Mouse (Mus musculus) olfactory bulb, adult 2 months (tissue): ENCODE data around the gene Prss38. TPM values are rescaled to one million over a fixed set of nuclear protein-coding genes. Genes with fewer than 3 reads are reported as not detected.
A peak's percentile ranks its signal among the peaks of the same experiment; 100 is the strongest.
"Not testable (repeated sequence)": the region's sequence is repeated elsewhere in the genome, so short reads cannot be mapped to it uniquely, and the experiment has no call there.

Experiments
- H3K27ac ChIP-seq: fragments of 200-500 bp; 2 replicates; pipeline ENCODE4 v1.5.1; 2012; ENCODE audit warnings: low read depth, low read length; ENCODE audit not compliant: insufficient read depth
- H3K4me1 ChIP-seq: fragments of 200-500 bp; 2 replicates; pipeline ENCODE4 v1.6.1; 2012; ENCODE audit warnings: low read length; ENCODE audit not compliant: control insufficient read depth, insufficient read depth
- H3K4me3 ChIP-seq: fragments of 200-500 bp; 2 replicates; pipeline ENCODE4 v1.5.1; 2012; ENCODE audit warnings: mild to moderate bottlenecking, low read depth, low read length, moderate library complexity; ENCODE audit not compliant: insufficient read depth
- CTCF ChIP-seq: fragments of 200-500 bp; IDR thresholded peaks from 2 replicates; pipeline ENCODE4 v1.5.1; 2012; ENCODE audit warnings: low read depth, mild to moderate bottlenecking, low read length, moderate library complexity; ENCODE audit not compliant: insufficient read depth
- POLR2A ChIP-seq: fragments of 200-500 bp; IDR thresholded peaks from 2 replicates; pipeline ENCODE4 v1.6.1; 2012; ENCODE audit warnings: mild to moderate bottlenecking, low read depth, low read length, moderate library complexity; ENCODE audit not compliant: insufficient read depth
- WGBS: fragments of 180-500 bp; shearing (Covaris S2); methylation state at CpG from one replicate; pipeline ENCODE4 v1.1.7; 2018; 5-methylcytosine and 5-hydroxymethylcytosine counted together
- polyA plus RNA-seq: library from polyadenylated mRNA; stranded (reverse); fragments of >200 nt; gene quantifications from 2 replicates; pipeline ENCODE4 v1.2.4, GENCODE M21; 2012; ENCODE audit warnings: low replicate concordance; ENCODE audit not compliant: missing spikeins, insufficient read depth, insufficient read length

The Prss38 gene
- polyA plus RNA-seq, 1 experiment: not detected

- H3K4me3 ChIP-seq: no peak overlapping the region
- no peak overlapping the region for H3K27ac ChIP-seq
- TF ChIP-seq CTCF (no peak), POLR2A (no peak)
- H3K4me1 ChIP-seq: 0 out of 2 replicates have a peak, but pooled peaks cover 2% of the 10 kb centered on the region
- WGBS: 72% methylated on average over 4 of the region's 4 CpGs
Measured at GRCm38 (mm10) chr11:59387471-59387870, 12.0 kb upstream of the Prss38 start.

- 63% methylated on average over 8 of the region's 8 CpGs for WGBS
- Histone ChIP-seq H3K27ac (no peak overlapping the region), H3K4me1 (no peaks in the 10 kb centered on the region)
Measured at GRCm38 (mm10) chr11:59385123-59385522, 9.7 kb upstream of the Prss38 start.

GRCm38 (mm10) chr11:59384441-59384959 lies 9.0 kb upstream of the Prss38 start:
- TF ChIP-seq CTCF (no peak), POLR2A (no peak)

More at GRCm38 (mm10) chr11:59385123-59385522, 9.7 kb upstream of the Prss38 start:
- no peak for TF ChIP-seq CTCF
- TF ChIP-seq POLR2A: no peak
- no peak overlapping the region for H3K4me3 ChIP-seq

GRCm38 (mm10) chr11:59379547-59379946 lies 4.1 kb upstream of the Prss38 start:
- no peak for TF ChIP-seq CTCF
- TF ChIP-seq POLR2A: no peak
- H3K27ac ChIP-seq: no peak overlapping the region
- H3K4me3 ChIP-seq: no peak overlapping the region
- H3K4me1 ChIP-seq: no peaks in the 10 kb centered on the region

More at GRCm38 (mm10) chr11:59384441-59384959, 9.0 kb upstream of the Prss38 start:
- Histone ChIP-seq H3K4me1 (no peaks in the 10 kb centered on the region), H3K27ac (no peak overlapping the region), H3K4me3 (no peak overlapping the region)
- WGBS: 65% methylated on average over 7 of the region's 7 CpGs

GRCm38 (mm10) chr11:59377999-59378398 lies 2.5 kb upstream of the Prss38 start:
- WGBS: 89% methylated on average over 3 of the region's 3 CpGs
- no peak overlapping the region for H3K27ac ChIP-seq
- H3K4me3 ChIP-seq: no peak overlapping the region
- H3K4me1 ChIP-seq: no peaks in the 10 kb centered on the region
- TF ChIP-seq POLR2A: no peak
- no peak for TF ChIP-seq CTCF

GRCm38 (mm10) chr11:59369848-59370247 lies 5.6 kb downstream of the Prss38 start:
- H3K4me1 ChIP-seq: peaks cover 11% of the 10 kb centered on the region
- H3K27ac ChIP-seq: no peak overlapping the region
- H3K4me3 ChIP-seq: no peak overlapping the region
- TF ChIP-seq CTCF (no peak), POLR2A (no peak)
- 83% methylated on average over 11 of the region's 11 CpGs for WGBS

GRCm38 (mm10) chr11:59367955-59368354 lies 7.5 kb downstream of the Prss38 start:
- 94% methylated on average over 4 of the region's 4 CpGs for WGBS
- not testable (repeated sequence) for H3K4me3 ChIP-seq, H3K27ac ChIP-seq
- H3K4me1 ChIP-seq: peaks cover 16% of the 10 kb centered on the region

- WGBS: 29% methylated on average over 3 of the region's 3 CpGs
- Histone ChIP-seq H3K4me1 (peaks cover 16% of the 10 kb centered on the region), H3K27ac (peak overlapping the region; percentile 10; the same call in 1 of the 2 replicates), H3K4me3 (no peak overlapping the region)
- TF ChIP-seq POLR2A (no peak), CTCF (no peak)
Measured at GRCm38 (mm10) chr11:59366633-59367032, 8.8 kb downstream of the Prss38 start.

- H3K4me3 ChIP-seq: no peak overlapping the region
- 29% methylated on average over 3 of the region's 3 CpGs for WGBS
- TF ChIP-seq CTCF: no peak
- TF ChIP-seq POLR2A: no peak
Measured at GRCm38 (mm10) chr11:59366031-59366430, 9.4 kb downstream of the Prss38 start.

GRCm38 (mm10) chr11:59364417-59364816 lies 11.0 kb downstream of the Prss38 start:
- Histone ChIP-seq H3K27ac (no peak overlapping the region), H3K4me3 (no peak overlapping the region), H3K4me1 (peaks cover 16% of the 10 kb centered on the region)
- WGBS: 70% methylated on average over 3 of the region's 3 CpGs
- TF ChIP-seq POLR2A: no peak
- TF ChIP-seq CTCF: no peak

More at GRCm38 (mm10) chr11:59366031-59366430, 9.4 kb downstream of the Prss38 start:
- Histone ChIP-seq H3K27ac (peak overlapping the region; percentile 10; the same call in 1 of the 2 replicates), H3K4me1 (peaks cover 16% of the 10 kb centered on the region)
